Mouse (Mus musculus) cortical plate, adult 2 months (tissue): Measurements from ENCODE around the gene Gm1043.

ENCODE experiments used
- CTCF ChIP-seq: fragments of 200-500 bp; IDR thresholded peaks from 2 replicates; pipeline ENCODE4 v1.5.1; 2011; ENCODE audit warnings: mild to moderate bottlenecking, control low read depth, low read length; ENCODE audit not compliant: insufficient read depth; ENCODE audit errors: extremely low read depth
- POLR2A ChIP-seq: fragments of 200-500 bp; IDR thresholded peaks from 2 replicates; pipeline ENCODE4 v1.6.1; 2011; ENCODE audit warnings: mild to moderate bottlenecking, low read length, control low read depth; ENCODE audit not compliant: insufficient read depth; ENCODE audit errors: extremely low read depth

GRCm38 (mm10) chr5:37215276-37215675 lies 130.1 kb downstream of the Gm1043 start:
- TF ChIP-seq CTCF: no peak
- no peak for TF ChIP-seq POLR2A
